Mouse (Mus musculus) bone marrow macrophage, adult 2 months (primary cell): ENCODE measurements at regions not wholly inside any gene's neighbourhood (a gene's known extent, or its start where the extent isn't known, plus 50 kb on each side); places are given as distances from the start of the nearest gene placed in this dataset.

ENCODE experiments used
- CTCF ChIP-seq: IDR thresholded peaks from 2 replicates; pipeline ENCODE4 v1.5.1; 2012; ENCODE audit warnings: low read depth, mild to moderate bottlenecking, low read length, moderate library complexity
- POLR2A ChIP-seq: IDR thresholded peaks from 2 replicates; pipeline ENCODE4 v1.6.1; 2012; ENCODE audit warnings: mild to moderate bottlenecking, low read depth, low read length, borderline replicate concordance

- TF ChIP-seq POLR2A (no peak), CTCF (no peak)
Observed at GRCm38 (mm10) chr15:87384279-87385066, 159.6 kb upstream of the Fam19a5 start.
